Mouse (Mus musculus): ENCODE measurements at regions not wholly inside any gene's neighbourhood (a gene's known extent, or its start where the extent isn't known, plus 50 kb on each side); places are given as distances from the start of the nearest gene placed in this dataset.
A peak's percentile ranks its signal among the peaks of the same experiment; 100 is the strongest.
"Not testable (repeated sequence)": the region's sequence is repeated elsewhere in the genome, so short reads cannot be mapped to it uniquely, and the experiment has no call there.

GRCm38 (mm10) chr9:14060257-14060656, 214.6 kb upstream of the Sesn3 start:
- DNase-seq, result no peak

GRCm38 (mm10) chr9:14061389-14061788, 213.5 kb upstream of the Sesn3 start:
- DNase-seq, result no peak

DNA sequence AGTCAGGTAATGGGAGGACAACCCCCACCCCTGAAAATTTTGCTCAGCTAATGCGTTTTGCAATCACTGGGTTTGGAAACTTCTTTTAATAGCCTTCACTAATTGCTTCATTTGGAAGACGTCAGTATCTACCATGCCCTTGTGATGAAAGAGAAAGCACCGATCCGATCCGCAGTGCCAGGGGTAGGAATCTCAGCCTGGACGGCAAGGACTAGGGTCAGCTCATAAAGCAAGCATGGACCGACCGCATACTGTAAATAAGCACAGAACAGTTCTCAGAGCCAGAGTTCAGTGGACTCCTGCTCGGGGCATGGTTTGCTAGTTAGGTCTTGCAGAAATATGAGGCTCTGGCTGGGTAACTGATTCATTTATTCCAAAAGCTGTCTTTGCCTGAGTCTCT, 213.0 kb upstream of the Sesn3 start:
- DNase-seq, result no peak

DNA sequence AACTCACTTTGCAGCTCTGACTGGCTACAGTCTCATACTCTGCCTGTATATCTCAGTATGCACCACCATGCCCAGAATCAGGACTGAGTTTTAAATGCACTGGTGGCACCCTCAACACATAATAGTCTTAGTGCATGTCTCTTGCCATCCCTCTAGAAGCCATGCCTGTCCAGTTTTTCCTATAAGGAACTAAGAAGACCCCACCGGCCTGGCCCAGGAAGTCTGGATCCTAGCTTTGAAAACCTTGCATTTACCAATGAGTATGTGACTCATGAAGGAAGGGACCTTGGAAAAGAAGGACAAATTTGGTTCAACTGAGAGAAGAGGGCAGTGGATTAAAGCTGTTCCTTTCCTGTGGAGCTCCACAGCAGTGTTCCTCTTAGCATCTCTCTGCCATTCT, 212.2 kb upstream of the Sesn3 start:
- DNase-seq, result no peak

DNA sequence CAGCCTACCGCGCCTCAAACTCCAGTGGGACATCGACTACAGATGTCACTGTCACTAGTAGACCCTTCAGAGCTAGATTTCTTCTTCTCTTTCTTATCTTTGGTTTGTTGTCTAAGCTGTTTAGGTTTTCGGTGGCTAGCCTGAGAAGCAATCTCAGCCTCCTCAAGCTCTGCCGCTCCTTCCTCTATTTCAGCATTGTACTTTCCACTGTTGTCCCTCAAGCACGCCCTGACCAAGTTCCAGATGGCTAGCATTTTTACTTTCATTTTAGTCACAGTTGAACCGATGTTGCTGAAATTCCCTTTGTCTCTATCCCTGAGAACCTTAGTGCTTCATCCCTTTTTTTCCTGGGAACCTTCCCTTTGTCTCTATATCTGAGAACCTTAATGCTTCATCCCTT, 208.1 kb upstream of the Sesn3 start:
- DNase-seq, result not testable (repeated sequence)

- no peak for DNase-seq
These were observed 205.8 kb upstream of the Sesn3 start for GRCm38 (mm10) chr9:14069076-14069475.

GRCm38 (mm10) chr9:14069770-14070169, 205.1 kb upstream of the Sesn3 start:
- no peak for DNase-seq

DNA sequence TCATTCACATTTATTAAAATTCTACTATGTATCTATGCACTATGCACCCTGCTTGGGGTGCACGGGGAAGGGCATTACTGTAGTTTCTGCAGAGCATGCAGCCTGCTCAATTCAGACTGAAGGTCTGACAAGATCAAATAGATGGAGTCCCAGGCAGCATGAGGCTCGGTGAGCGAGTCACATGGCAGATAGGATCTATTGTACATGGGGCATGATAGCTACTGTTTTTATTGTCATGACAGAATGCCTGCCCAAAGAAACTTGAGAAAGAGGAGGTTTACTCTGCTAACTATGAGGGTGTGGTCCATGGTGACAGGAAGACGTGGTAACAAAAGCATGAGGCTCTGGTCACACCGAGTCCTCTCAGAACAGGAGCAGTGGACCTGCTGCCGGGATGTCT, 203.1 kb upstream of the Sesn3 start:
- DNase-seq, result no peak

DNA sequence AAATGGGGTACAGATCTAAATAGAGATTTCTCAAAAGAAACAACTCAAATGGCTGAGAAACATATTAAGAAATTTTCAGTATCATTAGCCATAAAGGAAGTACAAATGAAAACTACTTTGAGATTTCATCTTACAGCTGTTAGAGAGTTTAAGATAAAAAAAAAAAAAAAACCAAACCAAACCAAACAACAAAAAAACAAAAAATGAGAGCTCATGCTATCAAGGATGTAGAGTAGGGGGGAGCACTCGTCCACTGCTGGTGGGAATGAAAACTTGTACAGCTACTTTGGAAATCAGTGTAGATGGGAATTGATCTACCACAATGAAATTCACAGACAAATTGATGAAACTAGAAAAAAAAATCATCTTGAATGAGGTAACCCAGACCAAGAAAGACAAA, 201.9 kb upstream of the Sesn3 start:
- no peak for DNase-seq

GRCm38 (mm10) chr9:14074273-14074672, 200.6 kb upstream of the Sesn3 start:
- DNase-seq, result no peak

GRCm38 (mm10) chr9:14074866-14075265, 200.0 kb upstream of the Sesn3 start:
- peak; percentile 32 for DNase-seq

DNA sequence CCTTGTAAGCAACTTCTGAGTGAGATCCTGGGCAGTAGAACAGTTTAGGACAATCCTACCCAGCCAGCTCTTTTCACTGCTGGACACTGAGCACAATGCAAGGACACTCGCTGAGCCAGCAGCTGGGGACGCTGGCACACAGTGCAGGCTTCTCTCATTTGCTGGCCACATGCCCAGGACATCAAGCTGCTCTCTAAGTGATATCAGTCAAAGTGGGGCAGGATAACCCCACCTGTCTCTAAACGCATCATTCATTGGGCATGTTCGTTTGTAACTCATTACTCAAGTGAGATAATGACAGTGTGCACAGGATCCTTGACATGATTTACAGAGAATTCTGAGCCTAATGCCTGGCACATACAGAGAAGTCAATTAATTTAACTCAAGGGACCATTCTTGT, 199.4 kb upstream of the Sesn3 start:
- DNase-seq, result peak; percentile 95

DNA sequence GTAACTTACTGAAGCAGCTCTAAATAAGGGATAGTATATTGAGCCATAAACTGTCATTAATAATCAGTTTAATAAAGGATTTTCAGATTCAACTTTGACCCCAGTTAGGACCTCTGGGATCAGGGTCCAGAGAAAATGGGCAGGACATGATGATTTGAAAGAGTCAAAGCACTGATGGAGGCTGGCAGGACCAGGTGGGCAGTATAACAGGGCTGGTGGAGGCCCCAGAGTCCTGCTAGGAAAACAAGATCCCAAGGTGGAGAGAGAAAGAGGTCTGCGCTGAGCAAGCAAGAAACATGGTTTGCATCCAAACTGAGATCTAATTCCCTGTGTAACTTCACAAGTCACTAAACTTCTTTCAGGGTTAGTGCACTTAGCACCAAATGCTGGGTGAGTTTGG, 199.0 kb upstream of the Sesn3 start:
- DNase-seq, result no peak

DNA sequence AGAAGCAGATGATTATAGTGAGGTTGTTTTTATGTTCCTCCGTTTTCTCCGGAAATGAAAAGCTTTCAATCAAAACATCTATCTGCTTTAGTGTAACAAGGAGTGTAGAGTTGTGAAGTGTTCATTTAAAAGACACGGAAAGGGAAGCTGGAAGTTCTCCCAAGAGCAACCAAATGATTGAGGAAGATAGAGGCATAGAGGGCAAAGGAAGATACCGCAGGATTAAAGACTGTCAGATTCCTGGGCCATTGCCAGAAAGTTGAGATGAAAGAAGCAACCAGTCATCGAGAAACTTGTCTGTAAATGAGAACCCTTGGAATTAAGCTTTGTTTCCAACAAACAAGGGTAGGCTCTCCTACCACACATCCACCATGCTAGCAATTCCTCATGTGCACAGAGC, 198.1 kb upstream of the Sesn3 start:
- no peak for DNase-seq

DNA sequence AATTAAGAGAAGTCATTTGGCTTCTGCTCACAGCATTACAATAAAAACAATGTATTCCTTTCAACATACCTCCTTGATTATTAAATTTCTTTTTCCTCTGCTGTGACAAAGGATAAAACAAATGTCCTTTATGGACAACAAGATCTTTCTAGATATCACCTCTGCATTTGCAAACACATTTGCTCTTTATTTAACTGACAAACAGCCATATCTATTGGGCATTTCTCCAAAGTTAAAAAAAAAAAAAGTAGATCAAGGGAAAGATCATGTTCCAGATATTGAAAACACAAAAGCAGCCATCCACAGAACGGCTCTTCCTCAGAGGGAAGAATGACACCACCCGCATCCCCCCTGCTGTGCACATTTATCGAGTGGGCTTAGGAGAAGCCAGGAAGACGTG, 193.7 kb upstream of the Sesn3 start:
- peak; percentile 48 for DNase-seq

DNA sequence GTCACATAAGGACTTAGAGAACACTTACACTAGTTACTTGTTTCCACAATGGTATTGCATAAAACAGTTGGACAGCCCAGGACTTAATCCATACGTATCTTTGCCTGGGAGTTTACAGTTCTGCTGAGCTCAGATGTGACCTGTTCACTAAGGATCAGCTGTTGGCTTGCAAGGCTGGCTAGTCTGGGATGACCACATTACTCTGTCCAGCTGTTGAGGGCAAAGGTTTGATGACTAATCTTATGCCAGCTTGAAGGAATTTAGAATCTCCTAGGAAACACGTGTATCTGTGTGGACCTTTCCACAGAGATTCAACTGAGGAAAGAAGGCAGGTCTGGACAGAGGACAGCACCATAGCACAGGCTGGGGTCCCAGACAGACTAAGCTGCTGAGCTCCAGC, 188.7 kb upstream of the Sesn3 start:
- DNase-seq, result no peak

DNA sequence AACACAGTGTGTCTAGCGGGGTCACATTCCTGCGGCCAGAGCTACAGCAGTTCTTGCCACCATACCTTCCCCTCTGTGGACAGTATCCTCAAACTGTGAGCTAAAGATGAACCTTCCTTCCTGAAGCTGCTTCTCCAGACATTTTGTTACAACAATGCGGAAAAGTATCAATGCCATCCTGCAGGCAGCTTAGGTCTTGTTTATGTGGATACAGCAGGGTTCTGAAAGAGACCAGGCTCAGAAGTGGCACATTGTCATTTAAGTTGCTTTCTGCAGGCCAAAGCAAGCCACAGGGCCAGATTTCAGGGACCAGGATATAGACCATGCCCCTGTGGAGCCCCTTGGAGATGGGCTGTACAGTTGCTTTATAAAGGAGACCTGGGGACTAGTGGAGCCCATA, 188.3 kb upstream of the Sesn3 start:
- DNase-seq, result no peak

GRCm38 (mm10) chr9:14087874-14088273, 187.0 kb upstream of the Sesn3 start:
- no peak for DNase-seq

- peak; percentile 78 for DNase-seq
These were observed 185.0 kb upstream of the Sesn3 start for GRCm38 (mm10) chr9:14089791-14090256.

GRCm38 (mm10) chr9:14090454-14090853, 184.4 kb upstream of the Sesn3 start:
- DNase-seq, result no peak

DNA sequence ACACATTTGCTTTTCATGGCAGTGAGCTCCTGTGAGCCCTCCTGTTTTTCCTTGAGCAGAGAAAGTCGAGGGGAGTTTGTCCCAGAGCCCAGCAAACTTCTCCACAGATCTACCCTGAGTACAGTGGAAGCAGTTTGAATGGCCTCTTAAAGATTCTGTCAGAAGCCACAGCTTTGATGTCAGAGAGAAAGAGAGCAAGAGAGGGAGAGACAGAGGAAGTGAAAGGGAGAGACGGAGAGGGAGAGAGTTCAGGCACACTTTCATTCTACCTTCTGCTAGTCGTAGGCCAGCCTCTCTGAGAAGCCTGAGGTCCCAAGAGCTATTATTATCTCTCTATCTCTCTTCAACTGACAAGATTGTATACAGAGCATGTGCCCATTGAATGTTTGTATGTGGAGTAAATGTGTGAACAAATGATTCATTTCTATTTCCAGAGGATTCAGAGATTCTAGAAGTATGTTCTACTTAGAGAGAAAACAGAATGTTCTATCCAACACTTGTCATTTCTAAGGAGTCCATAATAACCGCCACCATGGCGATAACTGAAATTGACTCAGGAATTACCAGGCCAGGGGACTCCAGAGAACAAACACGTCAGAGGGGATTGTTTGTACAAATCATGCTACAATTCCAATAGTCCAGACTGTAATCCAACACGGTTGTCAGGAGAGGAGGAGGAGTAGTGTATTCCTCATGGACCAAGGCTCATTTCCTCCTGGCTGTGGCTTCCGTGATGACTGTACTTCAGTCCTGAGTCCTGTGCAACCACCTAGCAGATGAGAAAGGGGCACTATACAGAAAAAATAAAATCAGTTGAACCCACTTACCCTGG, 183.6 kb upstream of the Sesn3 start:
- DNase-seq, result no peak

- no peak for DNase-seq
These were observed 181.8 kb upstream of the Sesn3 start for GRCm38 (mm10) chr9:14092996-14093442.

GRCm38 (mm10) chr9:14103538-14103937, 171.3 kb upstream of the Sesn3 start:
- DNase-seq, result no peak

DNA sequence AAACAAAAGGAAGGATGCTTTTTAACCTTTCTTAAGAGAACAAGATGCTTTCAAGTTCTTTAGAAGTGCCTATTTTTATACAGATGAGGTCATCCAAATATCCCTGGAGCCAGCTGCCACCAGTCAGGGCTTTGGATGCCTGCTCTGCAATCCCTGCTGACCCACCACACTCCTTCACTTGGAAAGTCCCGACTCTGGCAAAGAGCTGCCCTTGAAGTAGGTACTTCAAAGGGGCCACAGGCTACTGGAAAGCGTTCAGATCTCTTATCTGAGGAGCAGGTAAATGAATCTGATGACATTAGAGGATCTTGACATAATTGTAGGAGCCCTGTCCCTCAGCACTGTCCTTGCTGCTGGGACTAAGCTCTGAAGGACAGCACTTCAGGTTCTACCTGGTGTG, 169.9 kb upstream of the Sesn3 start:
- no peak for DNase-seq

DNA sequence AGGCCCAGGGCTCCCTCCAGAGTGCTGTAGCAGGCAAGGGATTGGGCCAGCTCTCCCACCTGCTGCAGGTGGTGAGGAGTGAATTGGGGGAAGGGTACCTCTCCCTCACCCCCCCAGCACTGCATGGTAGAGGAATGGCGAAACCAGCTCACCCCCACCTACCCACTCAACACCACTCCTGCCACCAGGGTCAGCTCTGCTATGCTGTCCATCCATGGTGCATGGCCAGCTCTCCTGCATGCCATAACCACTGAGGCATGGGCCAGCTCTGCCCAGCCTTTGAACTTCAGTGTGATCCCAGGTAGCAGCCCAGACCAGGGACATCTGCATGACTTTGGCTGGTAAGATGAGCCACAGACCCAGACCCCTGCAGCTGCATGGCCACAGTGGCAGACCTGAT, 168.5 kb upstream of the Sesn3 start:
- DNase-seq, result no peak
